Mouse (Mus musculus): ENCODE results near the gene Sirt7. TPM values are rescaled to one million over a fixed set of nuclear protein-coding genes. Genes with fewer than 3 reads are reported as not detected.
"Not testable (repeated sequence)": the region's sequence is repeated elsewhere in the genome, so short reads cannot be mapped to it uniquely, and the experiment has no call there.

Gene Sirt7
- polyA plus RNA-seq, 1 experiment from 2014 or later: 54.8 TPM

GRCm38 (mm10) chr11:120597240-120598235 is 27.5 kb downstream of the Sirt7 start:
- ATAC-seq (replicated peaks; ENCODE audit: low FRiP score) (peak; percentile 29), DNase-seq (ENCODE audit: low spot score) (no peak)
- peaks cover 24% of the 10 kb centered on the region for H3K4me1 ChIP-seq (replicated peaks; ENCODE audit: control insufficient read depth, insufficient read depth, low read length)

GRCm38 (mm10) chr11:120588531-120588930 is 36.5 kb downstream of the Sirt7 start:
- 51% methylated on average over 6 of the region's 6 CpGs for WGBS
- H3K4me1 ChIP-seq (replicated peaks; ENCODE audit: control insufficient read depth, insufficient read depth, low read length): peaks cover 7% of the 10 kb centered on the region
- no peaks in the 10 kb centered on the region for H3K27me3 ChIP-seq (replicated peaks; ENCODE audit: control insufficient read depth, insufficient read depth, low read length)
- no peak overlapping the region for H3K4me3 ChIP-seq (ENCODE audit: low read depth, low read length)
- no peak overlapping the region for H3K4me2 ChIP-seq
- DNase-seq (ENCODE audit: low spot score) (no peak), ATAC-seq (replicated peaks; ENCODE audit: low FRiP score) (peak; percentile 71)
- peak overlapping the region; percentile 26; the same call in 1 of the 2 replicates for H3K27ac ChIP-seq (ENCODE audit: low read depth, low read length)
- H3K36me3 ChIP-seq (ENCODE audit: control insufficient read depth, insufficient read depth, low read length): peaks cover 74% of the 10 kb centered on the region
- H3K9me3 ChIP-seq (ENCODE audit: control insufficient read depth, low read length): peaks cover 4% of the 10 kb centered on the region
- H3K9ac ChIP-seq (ENCODE audit: low read depth, low read length): no peak overlapping the region

More at GRCm38 (mm10) chr11:120597240-120598235, 27.5 kb downstream of the Sirt7 start:
- H3K9me3 ChIP-seq (ENCODE audit: control insufficient read depth, low read length): no peaks in the 10 kb centered on the region
- 3% methylated on average over 88 of the region's 99 CpGs for WGBS
- H3K4me3 ChIP-seq (ENCODE audit: low read depth, low read length): peak overlapping the region; percentile 100
- peak overlapping the region; percentile 97 for H3K4me2 ChIP-seq
- H3K27me3 ChIP-seq (replicated peaks; ENCODE audit: control insufficient read depth, insufficient read depth, low read length): no peaks in the 10 kb centered on the region
- H3K27ac ChIP-seq (ENCODE audit: low read depth, low read length): peak overlapping the region; percentile 97
- peak overlapping the region; percentile 100 for H3K9ac ChIP-seq (ENCODE audit: low read depth, low read length)
- H3K36me3 ChIP-seq (ENCODE audit: control insufficient read depth, insufficient read depth, low read length): peaks cover 46% of the 10 kb centered on the region

DNA sequence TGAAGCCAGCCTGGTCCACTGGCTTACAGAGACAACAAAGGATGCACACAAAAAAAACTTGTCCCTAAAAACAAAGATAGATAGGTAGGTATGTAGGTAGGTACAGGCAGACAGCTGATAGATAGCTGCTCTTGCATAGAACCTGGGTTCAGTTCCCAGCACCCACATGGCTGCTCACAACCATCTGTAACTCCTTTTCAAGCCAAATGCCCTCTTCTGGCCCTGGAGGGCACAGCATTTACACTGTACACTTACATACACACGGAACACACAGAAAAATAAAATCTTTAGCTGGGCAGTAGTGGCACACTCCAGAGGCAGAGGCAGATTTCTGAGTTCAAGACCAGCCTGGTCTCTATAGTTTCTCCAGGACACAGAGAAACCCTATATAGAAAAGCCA is 41.1 kb downstream of the Sirt7 start:
- H3K9ac ChIP-seq (ENCODE audit: low read depth, low read length): no peak overlapping the region
- peaks cover 4% of the 10 kb centered on the region for H3K9me3 ChIP-seq (ENCODE audit: control insufficient read depth, low read length)
- no peaks in the 10 kb centered on the region for H3K27me3 ChIP-seq (replicated peaks; ENCODE audit: control insufficient read depth, insufficient read depth, low read length)
- no peak overlapping the region for H3K27ac ChIP-seq (ENCODE audit: low read depth, low read length)
- H3K4me2 ChIP-seq: no peak overlapping the region
- no peak overlapping the region for H3K4me3 ChIP-seq (ENCODE audit: low read depth, low read length)
- peaks cover 54% of the 10 kb centered on the region for H3K36me3 ChIP-seq (ENCODE audit: control insufficient read depth, insufficient read depth, low read length)
- DNase-seq (ENCODE audit: low spot score) (no peak), ATAC-seq (replicated peaks; ENCODE audit: low FRiP score) (no peak)
- H3K4me1 ChIP-seq (replicated peaks; ENCODE audit: control insufficient read depth, insufficient read depth, low read length): peaks cover 25% of the 10 kb centered on the region
- 97% methylated on average over 1 of the region's 1 CpGs for WGBS

DNA sequence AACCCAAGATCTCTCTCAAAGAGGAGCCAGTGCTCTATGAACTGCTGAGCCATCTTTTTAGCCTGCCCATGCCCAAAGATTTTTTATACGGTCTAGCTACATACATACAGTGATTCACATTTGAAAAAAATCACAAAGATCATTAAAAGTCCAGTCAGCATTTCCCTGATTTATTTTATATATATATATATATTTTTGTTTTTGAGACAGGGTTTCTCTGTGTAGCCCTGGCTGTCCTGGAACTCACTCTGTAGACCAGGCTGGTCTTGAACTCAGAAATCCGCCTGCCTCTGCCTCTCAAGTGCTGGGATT is 42.1 kb downstream of the Sirt7 start:
- Histone ChIP-seq H3K4me1 (replicated peaks; ENCODE audit: control insufficient read depth, insufficient read depth, low read length) (peaks cover 25% of the 10 kb centered on the region), H3K36me3 (ENCODE audit: control insufficient read depth, insufficient read depth, low read length) (peaks cover 55% of the 10 kb centered on the region)
- not testable (repeated sequence) for H3K27me3 ChIP-seq (replicated peaks; ENCODE audit: control insufficient read depth, insufficient read depth, low read length); H3K4me2 ChIP-seq; DNase-seq (ENCODE audit: low spot score); H3K9ac ChIP-seq (ENCODE audit: low read depth, low read length); ATAC-seq (replicated peaks; ENCODE audit: low FRiP score); H3K27ac ChIP-seq (ENCODE audit: low read depth, low read length); H3K4me3 ChIP-seq (ENCODE audit: low read depth, low read length); H3K9me3 ChIP-seq (ENCODE audit: control insufficient read depth, low read length)
- WGBS: 90% methylated on average over 2 of the region's 2 CpGs

DNA sequence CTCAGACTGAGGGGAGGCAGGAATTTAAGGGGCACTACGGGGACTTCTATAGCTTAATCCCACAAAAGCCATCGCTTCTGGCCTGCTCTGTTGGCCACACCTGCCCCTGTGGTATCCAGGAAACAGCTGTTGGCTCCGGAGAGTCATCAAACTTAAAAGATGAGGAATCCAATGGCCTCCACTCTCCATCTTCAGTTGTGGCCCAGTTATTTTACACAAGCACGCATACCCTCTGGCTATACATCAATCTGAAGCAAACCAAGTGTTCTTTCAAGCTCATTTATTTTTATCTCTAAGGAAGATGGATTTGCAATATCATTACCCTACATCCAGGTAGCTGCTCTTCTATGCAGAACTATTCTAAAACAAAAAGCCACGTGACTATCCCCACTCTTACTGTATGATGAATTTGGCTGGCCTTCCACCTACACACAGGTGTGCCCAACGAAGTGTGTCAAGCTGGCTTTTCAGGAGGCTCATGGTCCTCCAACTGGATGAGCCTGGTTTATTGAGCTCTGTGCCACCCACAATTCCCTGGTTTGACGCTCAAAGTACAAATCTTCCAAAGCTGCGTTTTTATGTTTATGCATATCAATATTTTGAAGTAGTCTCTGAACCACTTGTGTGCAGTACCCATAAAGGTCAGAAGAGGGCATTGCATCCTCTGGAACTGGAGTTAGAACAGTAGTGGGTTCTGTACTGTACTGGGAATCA is 42.6 kb downstream of the Sirt7 start:
- peaks cover 25% of the 10 kb centered on the region for H3K4me1 ChIP-seq (replicated peaks; ENCODE audit: control insufficient read depth, insufficient read depth, low read length)
- H3K4me3 ChIP-seq (ENCODE audit: low read depth, low read length): peak overlapping the region; percentile 98
- no peaks in the 10 kb centered on the region for H3K27me3 ChIP-seq (replicated peaks; ENCODE audit: control insufficient read depth, insufficient read depth, low read length)
- H3K36me3 ChIP-seq (ENCODE audit: control insufficient read depth, insufficient read depth, low read length): peaks cover 56% of the 10 kb centered on the region
- peaks cover 4% of the 10 kb centered on the region for H3K9me3 ChIP-seq (ENCODE audit: control insufficient read depth, low read length)
- peak overlapping the region; percentile 96 for H3K9ac ChIP-seq (ENCODE audit: low read depth, low read length)
- ATAC-seq (replicated peaks; ENCODE audit: low FRiP score) (no peak), DNase-seq (ENCODE audit: low spot score) (no peak)
- peak overlapping the region; percentile 95 for H3K27ac ChIP-seq (ENCODE audit: low read depth, low read length)
- H3K4me2 ChIP-seq: peak overlapping the region; percentile 94
- WGBS: 66% methylated on average over 8 of the region's 8 CpGs

DNA sequence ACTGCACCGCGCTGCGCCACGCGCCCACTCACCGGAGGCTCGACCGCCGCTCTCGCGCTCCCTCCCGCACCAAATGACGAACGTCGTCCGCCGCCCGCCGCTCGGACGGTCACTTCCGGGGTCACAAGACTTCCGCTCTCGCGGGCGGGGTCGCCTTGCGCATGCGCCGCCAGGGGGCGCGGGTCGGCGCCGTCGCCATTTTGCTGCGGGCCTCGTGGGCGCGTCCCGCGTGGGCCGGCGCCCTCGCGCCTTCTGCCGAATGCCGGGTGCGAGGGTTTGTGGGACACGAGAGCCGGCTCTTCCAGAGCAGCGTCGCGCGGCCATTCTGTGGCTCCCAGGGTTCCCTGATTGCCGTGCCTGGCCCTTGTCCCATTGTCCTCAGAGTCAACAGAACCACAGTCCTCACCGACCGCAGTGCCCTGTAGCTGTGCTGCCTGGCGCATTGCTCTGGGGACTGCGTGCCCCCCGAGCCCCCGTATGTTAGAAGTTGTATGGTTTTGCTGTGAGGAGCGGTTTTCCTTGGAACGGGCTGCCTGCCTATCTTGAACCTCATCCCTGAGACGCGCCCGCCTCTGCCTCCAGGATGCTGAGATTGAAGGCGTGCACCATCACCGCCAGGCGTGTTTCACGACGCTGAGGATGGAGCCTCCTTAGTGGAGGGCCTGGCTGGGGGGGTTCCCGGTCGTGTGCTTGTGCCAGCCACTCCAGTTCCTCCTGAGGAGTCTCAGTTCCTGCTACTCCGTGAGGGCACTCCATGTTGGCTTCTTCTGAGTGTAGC is 43.4 kb downstream of the Sirt7 start, which contains the start of gene Arhgdia:
Arhgdia (minus strand) TSS at position 135 of the 778 bp plus-strand sequence.
- WGBS: 3% methylated on average over 75 of the region's 75 CpGs
- Histone ChIP-seq H3K4me1 (replicated peaks; ENCODE audit: control insufficient read depth, insufficient read depth, low read length) (peaks cover 29% of the 10 kb centered on the region), H3K36me3 (ENCODE audit: control insufficient read depth, insufficient read depth, low read length) (peaks cover 54% of the 10 kb centered on the region), H3K4me2 (peak within 1 kb of the TSS; percentile 94), H3K9me3 (ENCODE audit: control insufficient read depth, low read length) (peaks cover 4% of the 10 kb centered on the region), H3K4me3 (ENCODE audit: low read depth, low read length) (peak within 1 kb of the TSS; percentile 98), H3K27me3 (replicated peaks; ENCODE audit: control insufficient read depth, insufficient read depth, low read length) (no peaks in the 10 kb centered on the region), H3K9ac (ENCODE audit: low read depth, low read length) (peak within 1 kb of the TSS; percentile 96), H3K27ac (ENCODE audit: low read depth, low read length) (peak within 1 kb of the TSS; percentile 95)
- ATAC-seq (replicated peaks; ENCODE audit: low FRiP score) (peak; percentile 60), DNase-seq (ENCODE audit: low spot score) (peak; percentile 87)

DNA sequence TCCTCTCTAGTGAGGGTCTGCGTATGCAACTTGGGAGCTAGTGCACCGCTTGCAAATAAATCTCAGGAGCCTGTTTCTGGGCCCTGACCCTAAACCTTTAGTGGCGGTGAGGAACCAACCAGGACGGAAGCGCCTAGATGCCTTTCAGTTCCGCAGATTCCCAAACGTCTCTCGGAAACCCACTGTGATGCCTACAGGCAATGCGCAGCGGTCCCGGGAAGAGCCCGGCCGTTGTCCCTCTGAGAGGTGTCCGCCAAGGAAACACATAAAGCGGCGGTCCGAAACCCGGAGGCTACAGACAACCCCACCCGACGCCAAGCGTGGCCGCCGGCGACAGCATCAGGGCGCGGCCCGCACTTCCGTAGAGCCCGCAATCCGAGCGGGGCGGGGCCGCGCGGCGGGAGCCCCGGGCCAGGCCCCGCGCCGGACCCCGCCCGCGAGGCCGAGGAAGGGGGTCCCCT is 44.1 kb downstream of the Sirt7 start:
- Histone ChIP-seq H3K27ac (ENCODE audit: low read depth, low read length) (peak overlapping the region; percentile 95), H3K9ac (ENCODE audit: low read depth, low read length) (peak overlapping the region; percentile 96)

DNA sequence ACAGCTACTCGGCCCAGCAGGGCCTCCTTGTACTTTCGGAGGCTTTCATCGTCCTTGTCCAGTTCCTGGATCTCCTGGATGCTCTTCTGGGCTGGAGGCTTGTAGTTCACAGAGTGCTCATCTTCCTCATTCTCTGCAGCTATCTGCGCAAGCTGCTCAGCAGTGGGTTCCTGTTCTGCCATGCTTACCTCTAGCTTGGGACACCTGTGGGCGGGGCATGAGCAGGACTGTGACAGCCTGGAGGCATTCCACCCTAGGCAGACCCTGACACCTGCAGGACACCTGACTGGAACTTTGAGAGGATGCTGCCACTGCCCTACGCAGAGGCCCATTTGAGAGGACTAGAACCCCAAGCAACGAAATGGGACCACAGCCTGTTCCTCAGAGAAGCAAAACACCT is 44.9 kb downstream of the Sirt7 start:
- Histone ChIP-seq H3K36me3 (ENCODE audit: control insufficient read depth, insufficient read depth, low read length) (peaks cover 40% of the 10 kb centered on the region), H3K27me3 (replicated peaks; ENCODE audit: control insufficient read depth, insufficient read depth, low read length) (no peaks in the 10 kb centered on the region), H3K4me2 (peak overlapping the region; percentile 94), H3K27ac (ENCODE audit: low read depth, low read length) (peak overlapping the region; percentile 95), H3K9me3 (ENCODE audit: control insufficient read depth, low read length) (peaks cover 4% of the 10 kb centered on the region), H3K4me3 (ENCODE audit: low read depth, low read length) (peak overlapping the region; percentile 98), H3K9ac (ENCODE audit: low read depth, low read length) (peak overlapping the region; percentile 96), H3K4me1 (replicated peaks; ENCODE audit: control insufficient read depth, insufficient read depth, low read length) (peaks cover 29% of the 10 kb centered on the region)
- 49% methylated on average over 7 of the region's 7 CpGs for WGBS
- no peak for DNase-seq (ENCODE audit: low spot score)
- ATAC-seq (replicated peaks; ENCODE audit: low FRiP score): no peak

More for the DNA sequence above, 44.1 kb downstream of the Sirt7 start:
- Histone ChIP-seq H3K4me2 (peak overlapping the region; percentile 94), H3K4me3 (ENCODE audit: low read depth, low read length) (peak overlapping the region; percentile 98), H3K27me3 (replicated peaks; ENCODE audit: control insufficient read depth, insufficient read depth, low read length) (no peaks in the 10 kb centered on the region), H3K9me3 (ENCODE audit: control insufficient read depth, low read length) (peaks cover 4% of the 10 kb centered on the region), H3K36me3 (ENCODE audit: control insufficient read depth, insufficient read depth, low read length) (peaks cover 46% of the 10 kb centered on the region), H3K4me1 (replicated peaks; ENCODE audit: control insufficient read depth, insufficient read depth, low read length) (peaks cover 29% of the 10 kb centered on the region)
- 0% methylated on average over 38 of the region's 44 CpGs for WGBS
- ATAC-seq (replicated peaks; ENCODE audit: low FRiP score): peak; percentile 59; the same call in 1 of the 2 replicates
- peak; percentile 52 for DNase-seq (ENCODE audit: low spot score)
